Mouse (Mus musculus) right cerebral cortex, postnatal 14 days (tissue): ENCODE results near the gene Rasal3.

Experiments used
- DNase-seq: peaks from one replicate; pipeline ENCODE4 v3.0.0; 2022

The Rasal3 gene

GRCm38 (mm10) chr17:32353696-32354095 is 49.7 kb downstream of the Rasal3 start:
- DNase-seq: no peak

- DNase-seq: no peak
Measured at GRCm38 (mm10) chr17:32351726-32352125, 51.7 kb downstream of the Rasal3 start.

DNA sequence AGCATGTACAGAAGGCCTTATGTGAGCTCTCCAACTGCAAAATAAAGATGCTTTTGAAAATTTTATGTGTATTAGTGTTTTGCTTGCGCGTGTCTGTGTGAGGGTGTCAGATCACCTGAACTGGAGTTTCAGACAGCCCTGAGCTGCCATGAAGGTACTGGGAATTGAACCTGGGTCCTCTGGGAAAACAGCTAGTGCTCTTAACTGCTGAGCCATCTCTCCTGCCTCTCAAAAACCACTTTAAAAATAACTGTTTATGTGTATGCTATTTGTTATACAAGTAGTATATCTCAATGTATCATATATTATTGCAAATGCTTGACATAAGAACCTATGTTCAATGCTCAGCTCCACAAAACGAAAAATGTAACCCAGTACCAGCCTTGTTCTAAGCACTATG is 52.1 kb downstream of the Rasal3 start:
- no peak for DNase-seq

DNA sequence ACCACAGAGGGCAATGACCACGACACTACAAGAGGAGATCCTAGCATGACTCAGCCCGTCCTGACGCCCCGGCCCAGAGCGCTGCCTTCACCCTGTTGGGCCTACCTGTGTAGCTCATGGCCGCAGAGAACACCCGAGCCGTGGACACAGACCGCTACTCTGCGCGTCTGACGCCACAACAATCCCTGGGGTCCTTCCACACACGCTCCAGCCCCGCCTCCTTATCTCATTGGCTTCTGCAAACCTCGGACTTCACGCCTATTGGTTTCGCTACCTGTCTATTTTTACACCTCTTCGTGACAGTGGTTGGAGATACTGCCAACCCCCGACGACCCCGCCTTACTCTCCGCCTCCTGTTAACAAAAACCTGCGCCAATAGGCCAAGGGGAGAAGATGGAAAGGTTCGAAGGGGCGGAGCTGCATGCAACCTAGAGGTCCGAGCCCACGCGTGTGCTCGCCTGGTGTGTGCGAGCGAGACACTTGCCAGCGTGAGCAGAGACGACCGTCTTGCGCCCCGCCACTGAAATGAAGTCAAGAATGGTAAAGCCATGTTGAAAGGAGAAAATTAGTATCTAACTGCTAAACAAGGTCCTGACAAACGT is 52.9 kb downstream of the Rasal3 start, which contains the start of gene Akap8l:
Gene Akap8l (minus strand): TSS at position 226 of the 602 bp plus-strand sequence.
- DNase-seq: peak; percentile 94

DNA sequence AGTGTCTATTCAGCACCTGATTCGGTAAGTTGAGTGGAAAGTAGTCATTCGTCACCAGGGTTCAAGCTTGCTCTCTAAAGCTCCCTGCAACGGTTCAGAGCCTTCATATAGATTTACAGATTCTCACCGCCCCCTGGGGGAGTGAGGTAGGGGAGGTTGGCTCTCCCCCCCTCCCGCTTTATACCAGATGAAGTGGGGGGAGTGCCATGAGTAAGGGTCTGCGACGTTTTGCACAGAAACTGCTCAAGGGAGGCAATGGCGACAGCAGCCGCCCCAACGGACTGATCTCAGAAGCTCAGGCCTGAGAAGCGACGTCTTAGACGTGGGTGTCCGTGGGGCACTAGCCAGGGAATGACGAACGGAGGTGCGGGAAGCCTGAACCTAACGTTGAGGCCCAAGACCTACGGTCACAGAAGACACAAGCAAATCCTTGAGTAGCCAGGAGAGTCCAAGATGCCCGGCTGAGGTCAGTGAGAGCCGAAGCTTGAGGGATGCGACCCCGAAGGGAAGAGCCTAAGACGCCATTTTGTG is 53.5 kb downstream of the Rasal3 start:
- no peak for DNase-seq

GRCm38 (mm10) chr17:32349037-32349732 is 54.2 kb downstream of the Rasal3 start:
- DNase-seq: no peak

DNA sequence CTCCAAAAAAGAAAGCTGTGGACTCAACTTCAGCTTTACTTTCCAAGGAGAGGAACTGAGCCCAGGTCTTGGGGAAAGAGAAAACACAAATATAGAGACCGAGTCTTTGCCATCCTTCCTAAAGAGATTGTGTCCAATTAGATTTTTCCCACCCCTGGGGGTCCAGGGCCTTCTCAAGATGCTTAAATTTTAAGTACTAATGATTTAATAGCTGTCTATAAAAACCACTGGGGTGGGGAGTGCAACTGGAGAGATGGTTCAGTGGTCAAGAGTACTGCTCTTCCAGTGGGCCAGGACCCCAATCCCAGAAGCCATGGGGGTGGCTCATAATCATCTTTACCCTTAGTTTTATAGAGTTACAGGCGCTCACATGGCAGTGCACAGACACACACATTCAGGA is 55.0 kb downstream of the Rasal3 start:
- no peak for DNase-seq

DNA sequence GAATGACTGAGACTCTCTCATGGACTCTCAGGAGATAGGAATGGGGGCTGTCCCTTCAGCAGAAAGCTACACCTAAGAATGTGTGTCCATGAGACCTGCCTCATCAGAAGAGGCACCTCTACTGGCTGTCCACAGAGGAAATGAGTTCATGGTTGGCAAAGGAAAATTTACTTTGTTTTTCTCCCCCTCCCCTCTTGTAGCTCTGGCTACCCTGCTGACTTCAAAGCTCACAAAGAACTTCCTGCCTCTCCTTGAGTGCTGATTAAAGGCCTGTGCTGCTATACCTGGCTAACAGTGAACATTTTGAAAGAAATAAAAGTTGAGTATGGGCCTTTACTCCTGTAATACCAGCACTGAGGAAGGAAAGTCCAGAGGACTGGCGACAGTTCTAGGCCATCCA is 62.3 kb downstream of the Rasal3 start:
- DNase-seq: no peak
